Comparison of ENCODE assay signal across 8 mouse cellular contexts in genomic region chr11:93886411-93887079, GRCm38 (mm10). TPM values are rescaled to one million over a fixed set of nuclear protein-coding genes. Genes with fewer than 3 reads are reported as not detected.
DNase-seq lines count a peak whose midpoint lies in the region; ATAC-seq and TF ChIP-seq lines count a peak whose summit lies in the region.

No protein-coding gene starts in this region.

- no peak for TF ChIP-seq POLR2A in cerebellum, adult 2 months (IDR thresholded peaks at IDR 0.05; ENCODE audit: borderline replicate concordance, insufficient read depth, low read length)

- H3K27me3 ChIP-seq in cerebellum, adult 2 months (ENCODE audit: control insufficient read depth, insufficient read depth, low read length) = no peaks in the 10 kb centered on the region
- H3K27me3 ChIP-seq in lung, embryonic 16.5 days (ENCODE audit: control insufficient read depth, insufficient read depth, low read depth, low read length) = no peaks in the 10 kb centered on the region

- H3K9ac ChIP-seq in lung, embryonic 16.5 days (ENCODE audit: low read length) = peak overlapping the region; percentile 99

- peak; percentile 16 for DNase-seq in urinary bladder, postnatal 25 days (ENCODE audit: low spot score)
- DNase-seq in urinary bladder, postnatal 10 days (ENCODE audit: low spot score) = no peak
- DNase-seq in cerebellum, adult 2 months = peak; percentile 25 to 33
- DNase-seq in gastrocnemius, postnatal 14 days = peak; percentile 41
- peak; percentile 8 to 14 for DNase-seq in kidney, adult 8-10 months
- peak; percentile 18 for DNase-seq in ovary, postnatal 14 days (ENCODE audit: low spot score)
- DNase-seq in thymus, postnatal 4 days = peak; percentile 76

- H3K36me3 ChIP-seq in lung, embryonic 16.5 days (ENCODE audit: control insufficient read depth, insufficient read depth, low read length) = no peaks in the 10 kb centered on the region

- no peak for TF ChIP-seq CTCF in cerebellum, adult 2 months (IDR thresholded peaks at IDR 0.05; ENCODE audit: borderline replicate concordance, insufficient read depth, low read depth, low read length)

- H3K4me2 ChIP-seq in lung, embryonic 16.5 days (ENCODE audit: low read depth, low read length) = peak overlapping the region; percentile 80

- H3K4me3 ChIP-seq in cerebellum, adult 2 months (replicated peaks; ENCODE audit: insufficient read depth, low read depth, low read length) = peak overlapping the region; percentile 93
- H3K4me3 ChIP-seq in lung, embryonic 16.5 days (ENCODE audit: low read length) = peak overlapping the region; percentile 99

- H3K4me1 ChIP-seq in cerebellum, adult 2 months (ENCODE audit: control insufficient read depth, insufficient read depth, low read length) = peaks cover 9% of the 10 kb centered on the region; the same call in 1 of the 2 replicates
- peaks cover 17% of the 10 kb centered on the region for H3K4me1 ChIP-seq in lung, embryonic 16.5 days (replicated peaks; ENCODE audit: control insufficient read depth, insufficient read depth, low read length)

- intact Hi-C loops in gastrocnemius, postnatal 14 days (cut with DNase I; ENCODE audit: low total_unique reads) = no loop called here

- H3K27ac ChIP-seq in cerebellum, adult 2 months (ENCODE audit: insufficient read depth, low read length) = peak overlapping the region; percentile 86; the same call in 1 of the 2 replicates
- peak overlapping the region; percentile 97 for H3K27ac ChIP-seq in lung, embryonic 16.5 days (ENCODE audit: low read length)

- H3K9me3 ChIP-seq in lung, embryonic 16.5 days (ENCODE audit: control insufficient read depth, low read length) = no peaks in the 10 kb centered on the region

- under 1% methylated on average over 34 of the region's 34 CpGs for WGBS in cerebellum, adult 2 months
- WGBS in lung, embryonic 16.5 days = 0% methylated on average over 32 of the region's 34 CpGs

- ATAC-seq in lung, embryonic 16.5 days (ENCODE audit: low read depth) = no peak

RNA-seq across cellular contexts. Expression of gene Mbtd1, which starts 0.9 kb away (rescaled TPM):
- 15.1 and 15.6 TPM in 2 replicates for polyA plus RNA-seq in cerebellum, adult 2 months (2012; rRNA removed)
- 10 to 100 TPM; 12.4 to 19.0 TPM for total RNA-seq in gastrocnemius, postnatal 14 days (2021)
- polyA plus RNA-seq in lung, embryonic 16.5 days (2015; fragmentation: Nextera tagmentation; extraction: Ambion mirVana) = 22.6 and 24.7 TPM in 2 replicates

RNA-seq across cellular contexts. Expression of gene Utp18, which starts 1.0 kb away (rescaled TPM):
- polyA plus RNA-seq in cerebellum, adult 2 months (2012; rRNA removed) = 12.9 and 13.1 TPM in 2 replicates
- 10 to 100 TPM in 1 of 2 experiments, 1 to 10 TPM in 1; 7.8 to 10.7 TPM for total RNA-seq in gastrocnemius, postnatal 14 days (2021)
- polyA plus RNA-seq in lung, embryonic 16.5 days (2015; fragmentation: Nextera tagmentation; extraction: Ambion mirVana) = 16.5 and 18.8 TPM in 2 replicates
